Mouse (Mus musculus) CD4-positive helper T cell, adult 2 months (primary cell): Measurements from ENCODE around the gene Sept9.

Experiments used
- DNase-seq: peaks from one replicate; pipeline ENCODE4 v3.0.0-alpha.2; 2012; ENCODE audit warnings: low read depth, missing footprints, low spot score

The Sept9 gene

GRCm38 (mm10) chr11:117218498-117218897 lies 19.0 kb downstream of the Sept9 start:
- DNase-seq = no peak

DNA sequence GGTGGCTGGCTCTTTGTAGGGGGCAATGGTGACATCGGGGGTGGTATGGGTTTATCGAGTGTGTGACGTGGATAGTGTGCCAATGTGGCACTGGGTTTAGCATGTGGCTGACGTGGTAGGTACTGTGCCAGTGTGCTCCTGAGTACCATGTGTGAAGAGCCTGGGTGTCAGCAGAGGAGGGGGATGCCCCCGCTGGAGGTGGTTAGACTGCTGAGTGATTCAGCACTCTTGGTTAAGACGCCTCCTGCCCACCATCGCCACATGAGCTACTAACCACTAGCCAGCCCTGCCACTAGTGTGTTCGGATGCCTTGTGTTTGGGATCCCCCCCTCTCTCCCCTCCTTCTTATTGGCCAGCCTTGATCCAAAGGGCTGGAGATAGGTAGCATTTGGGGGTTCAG lies 21.3 kb downstream of the Sept9 start:
- peak; percentile 25 for DNase-seq

DNA sequence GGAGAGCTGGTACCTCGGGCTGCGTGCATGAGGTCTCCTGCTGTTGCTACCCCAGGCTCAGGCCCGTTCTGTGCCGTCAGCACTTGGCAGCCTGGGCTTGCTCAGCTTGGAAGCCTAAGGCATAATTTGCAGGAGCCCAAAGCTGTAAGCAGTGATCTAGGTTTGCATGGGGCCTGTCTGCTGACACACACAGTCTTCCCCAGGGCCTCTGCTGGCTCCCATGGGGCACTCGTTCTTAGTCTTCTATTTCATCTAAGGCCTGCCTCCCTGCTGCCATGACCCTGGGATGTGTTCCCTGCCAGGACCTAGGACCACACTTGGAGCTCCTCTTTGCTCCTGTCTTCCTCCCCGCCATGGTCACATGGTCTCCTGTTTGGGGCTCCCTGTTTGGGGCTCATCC lies 21.7 kb downstream of the Sept9 start:
- no peak for DNase-seq

- no peak for DNase-seq
Measured at GRCm38 (mm10) chr11:117222899-117223298, 23.4 kb downstream of the Sept9 start.

GRCm38 (mm10) chr11:117224804-117225203 lies 25.3 kb downstream of the Sept9 start:
- no peak for DNase-seq

GRCm38 (mm10) chr11:117225531-117226213 lies 26.2 kb downstream of the Sept9 start:
- DNase-seq = no peak

DNA sequence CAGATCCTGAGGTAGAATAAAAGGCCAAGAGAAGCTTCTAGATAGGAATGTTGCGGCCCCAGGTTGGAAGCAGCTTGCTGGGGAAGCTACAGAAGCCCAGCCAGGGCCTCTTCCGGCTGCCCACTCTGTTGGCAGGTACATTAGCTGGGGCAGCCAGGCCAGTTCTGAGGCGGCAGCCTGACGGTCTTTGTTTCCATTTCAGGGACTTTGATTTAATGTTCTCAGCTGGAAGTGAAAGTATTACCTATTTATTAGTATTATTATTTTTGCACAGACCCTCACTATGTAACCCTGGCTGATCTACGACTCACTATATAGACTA lies 26.7 kb downstream of the Sept9 start:
- DNase-seq = no peak

DNA sequence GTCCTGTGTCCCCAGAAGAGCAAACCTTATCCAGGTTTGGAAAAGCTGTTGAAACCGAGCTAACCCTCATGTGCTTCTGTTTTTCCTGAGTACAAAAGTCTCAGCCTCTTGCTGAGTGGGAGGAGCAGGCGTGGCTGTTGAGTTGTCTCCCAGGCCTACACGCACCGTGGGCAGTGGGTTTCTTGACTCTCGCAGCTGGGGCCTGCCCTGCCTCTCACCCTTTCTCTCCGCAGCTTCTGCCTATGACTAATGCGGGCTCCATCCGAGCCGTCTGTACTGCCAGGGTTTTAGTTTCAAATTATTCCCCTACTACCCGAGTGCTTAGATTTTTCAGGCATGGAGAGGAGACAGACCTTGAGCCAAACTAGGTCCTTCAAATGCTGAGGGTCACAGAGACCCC lies 28.7 kb downstream of the Sept9 start:
- DNase-seq = no peak

GRCm38 (mm10) chr11:117231551-117231950 lies 32.1 kb downstream of the Sept9 start:
- DNase-seq = no peak

DNA sequence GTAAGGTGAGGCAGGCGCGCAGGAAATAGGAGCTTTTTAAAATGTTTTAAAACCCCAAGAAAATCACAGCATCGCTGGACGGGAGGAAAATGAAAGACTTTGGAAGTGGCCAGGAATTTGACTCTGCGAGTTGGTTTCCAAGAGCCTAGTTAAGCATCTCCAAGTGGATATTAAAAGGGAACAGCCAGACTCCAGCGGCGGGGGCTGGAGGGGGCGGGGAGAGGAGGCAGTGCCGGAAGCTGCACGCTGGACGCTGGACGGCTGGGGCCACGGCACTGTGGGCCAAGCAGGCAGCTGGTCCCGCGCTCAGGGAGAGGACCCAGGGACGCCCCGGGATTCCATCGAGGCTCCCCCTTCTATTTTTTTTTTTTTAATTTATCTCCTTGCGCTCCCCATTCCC lies 32.6 kb downstream of the Sept9 start:
- DNase-seq = no peak

DNA sequence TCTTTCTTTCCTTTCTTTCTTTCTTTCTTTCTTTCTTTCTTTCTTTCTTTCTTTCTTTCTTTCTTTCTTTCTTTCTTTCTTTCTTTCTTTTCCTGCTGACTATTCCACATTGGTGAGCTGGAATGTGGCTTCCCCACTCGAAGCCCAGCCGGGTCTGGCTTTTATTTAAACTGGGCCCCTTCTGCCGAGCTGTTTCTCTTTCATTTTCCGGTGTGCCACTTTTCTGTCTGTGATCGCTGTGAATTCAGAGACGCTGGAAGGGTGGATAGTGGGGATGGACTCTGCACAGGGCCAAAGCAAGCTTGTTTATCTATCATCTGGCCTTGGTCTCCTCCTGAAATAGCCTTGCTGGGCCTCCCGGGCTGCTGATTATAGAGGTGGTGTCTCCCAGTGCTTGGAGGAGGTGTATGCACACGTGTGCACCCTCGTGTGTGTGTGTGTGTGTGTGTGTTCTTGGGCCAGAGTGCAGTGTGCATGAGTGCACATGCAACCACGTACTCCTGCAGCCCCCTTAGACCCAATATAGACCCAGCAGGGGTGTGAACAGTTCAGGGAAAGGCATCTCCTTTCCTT lies 33.5 kb downstream of the Sept9 start:
- DNase-seq = no peak

DNA sequence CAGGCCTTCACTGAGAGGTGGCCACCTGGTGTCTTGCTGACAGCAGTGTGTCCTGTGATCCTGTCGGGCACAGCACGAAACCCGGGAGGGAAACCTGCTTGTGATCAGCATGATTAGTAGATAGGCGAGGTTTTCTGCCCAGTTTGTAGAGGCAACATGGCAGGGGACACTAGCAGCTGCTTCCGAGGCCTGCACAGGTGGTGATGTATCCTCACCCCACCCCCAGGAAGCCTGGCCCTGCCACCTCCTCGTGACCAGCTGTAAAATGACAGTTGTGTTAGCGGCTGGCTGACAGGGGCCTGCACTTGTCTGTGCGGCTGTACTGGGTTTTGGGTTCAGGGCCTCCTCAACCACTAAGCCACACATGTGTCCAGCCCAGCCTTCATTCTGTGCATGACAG lies 34.4 kb downstream of the Sept9 start:
- no peak for DNase-seq

DNA sequence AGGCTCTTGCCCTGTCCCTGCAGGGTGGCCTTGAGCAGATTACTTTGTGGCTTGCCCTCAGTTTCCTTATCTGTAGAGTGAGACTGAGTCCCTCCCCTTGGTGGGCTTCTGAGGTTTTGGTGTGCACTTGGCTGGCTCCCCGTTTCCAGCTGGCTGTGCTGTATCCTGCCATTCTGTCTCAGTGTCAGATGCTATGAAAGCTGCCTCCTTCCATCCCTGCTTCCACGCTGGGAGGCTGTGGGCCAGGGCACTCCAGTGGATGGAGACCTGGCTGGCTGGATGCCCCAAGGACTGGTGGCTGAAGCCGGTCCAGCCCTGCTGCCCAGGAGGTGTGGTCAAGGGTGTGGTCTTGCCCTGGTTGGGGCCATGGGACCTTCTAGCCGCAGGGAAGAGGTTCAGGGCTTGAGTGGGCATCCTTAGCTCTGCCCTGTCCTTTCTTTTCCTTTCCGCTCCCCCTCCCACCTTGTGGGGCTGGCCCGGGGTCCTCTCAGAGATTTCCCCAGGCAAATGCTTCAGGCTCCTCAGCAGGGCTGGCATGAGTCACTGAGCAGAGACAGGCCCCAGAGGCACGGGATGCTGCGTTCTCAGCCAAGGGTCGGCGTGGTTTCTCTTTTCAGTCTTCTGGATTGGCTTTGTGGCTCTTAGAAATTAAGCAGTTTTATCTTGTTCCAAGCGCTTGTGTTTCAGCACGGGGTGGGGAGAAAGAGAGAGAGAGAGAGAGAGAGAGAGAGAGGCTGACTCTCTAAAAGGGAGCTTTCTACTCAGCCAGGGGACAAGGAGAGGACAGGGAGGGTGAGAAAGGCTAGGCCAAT lies 35.8 kb downstream of the Sept9 start:
- DNase-seq = no peak

DNA sequence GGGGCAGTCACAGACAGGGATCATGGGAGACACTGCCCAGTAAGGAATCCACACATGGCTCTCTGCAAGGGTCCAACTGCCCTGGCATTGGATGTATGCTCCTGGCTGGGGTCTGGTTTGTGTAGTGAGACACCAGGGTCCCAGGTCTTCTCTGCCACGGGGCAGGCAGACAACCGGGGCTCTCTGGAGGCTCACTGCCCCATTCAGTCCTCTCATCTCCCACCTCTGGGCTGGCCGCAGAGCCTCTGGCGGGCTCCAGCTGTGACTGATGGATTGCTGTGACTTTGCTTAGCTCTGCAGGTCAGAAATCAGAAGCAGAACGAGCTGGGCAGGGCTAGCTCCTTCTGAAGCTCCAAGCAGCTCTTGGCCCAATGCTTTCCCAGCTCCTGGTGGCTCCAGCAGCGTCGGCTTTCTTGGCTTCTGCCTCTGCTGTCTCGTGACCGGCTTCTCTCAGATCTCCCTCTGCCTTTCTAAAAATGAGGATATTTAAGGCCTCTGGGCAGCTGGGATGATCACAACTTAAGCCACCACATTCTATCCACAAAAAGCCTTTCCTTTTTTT lies 36.5 kb downstream of the Sept9 start:
- DNase-seq = no peak

DNA sequence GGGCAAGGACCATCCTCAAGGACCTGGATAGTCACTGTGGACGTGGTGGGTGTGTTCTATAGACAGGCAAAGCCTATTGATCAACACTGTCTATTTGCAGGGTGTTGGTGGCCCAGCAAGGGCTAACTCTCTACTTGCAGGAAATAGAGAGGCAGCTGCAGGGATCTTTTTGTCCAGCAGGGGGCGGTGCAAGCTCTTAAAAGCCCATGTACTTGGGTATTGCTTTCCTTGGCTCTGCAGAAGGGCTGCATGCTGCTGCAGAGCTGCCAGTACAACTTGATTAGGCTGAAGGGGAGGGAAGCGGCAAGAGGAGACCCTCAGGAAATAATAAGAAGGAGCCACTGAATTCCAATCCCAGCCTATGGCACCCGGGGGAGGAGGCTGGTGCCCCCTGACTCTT lies 38.7 kb downstream of the Sept9 start:
- peak; percentile 89 for DNase-seq

- peak; percentile 43 for DNase-seq
Measured at GRCm38 (mm10) chr11:117239617-117240016, 40.2 kb downstream of the Sept9 start.

DNA sequence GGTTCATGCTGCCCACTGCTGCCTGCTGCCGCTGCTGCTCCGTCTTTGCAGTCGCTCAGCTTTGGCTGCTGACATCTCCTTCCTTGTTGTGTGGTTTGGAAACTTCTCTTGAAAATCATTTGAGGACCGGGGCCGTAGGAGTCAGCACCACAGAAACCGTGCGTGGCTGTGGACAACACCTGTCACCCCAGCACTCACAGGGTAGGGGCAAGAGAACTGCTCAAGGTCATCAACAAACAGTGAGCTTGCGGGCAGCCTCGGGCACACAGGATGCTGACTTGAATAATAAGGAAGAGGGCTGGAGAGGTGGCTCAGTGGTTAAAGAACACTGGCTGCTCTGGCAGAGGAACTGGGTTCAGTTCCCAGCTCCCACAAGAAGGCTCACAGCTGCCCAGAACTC lies 40.9 kb downstream of the Sept9 start:
- peak; percentile 54 for DNase-seq

- peak; percentile 62 for DNase-seq
Measured at GRCm38 (mm10) chr11:117240861-117241738, 41.6 kb downstream of the Sept9 start.

DNA sequence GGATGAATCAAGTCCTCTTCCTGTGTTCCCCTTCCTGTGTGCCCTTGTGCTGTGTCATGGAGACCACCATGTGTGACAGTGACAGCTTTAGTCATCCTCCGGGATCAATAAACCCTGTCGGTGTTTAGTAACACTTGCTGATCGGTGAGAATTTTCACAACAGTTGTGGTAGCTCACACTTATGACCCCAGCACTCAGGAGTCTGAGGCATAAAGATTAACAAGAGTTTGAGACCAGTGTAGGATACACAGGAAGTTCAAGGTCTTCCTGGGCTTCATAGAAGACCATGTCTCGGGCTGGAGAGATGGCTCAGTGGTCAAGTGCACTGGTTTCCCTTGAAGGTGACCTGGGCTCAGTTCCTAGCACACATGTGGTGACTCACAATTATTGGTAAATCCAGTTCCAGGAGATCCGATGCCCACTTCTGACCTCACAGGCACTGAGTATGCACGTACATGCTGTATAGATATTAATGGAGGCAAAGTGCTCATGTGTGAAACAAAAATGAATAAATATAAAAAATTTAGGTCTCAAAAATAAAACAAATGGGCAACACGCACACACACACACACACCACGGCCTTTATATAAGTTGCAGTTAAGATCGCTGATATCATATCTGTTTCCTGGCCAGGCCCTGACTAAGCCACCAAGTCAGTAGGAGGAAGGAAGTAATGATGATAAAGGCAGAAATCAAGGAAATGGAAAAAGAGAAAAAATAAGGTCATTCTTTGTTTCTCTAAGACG lies 43.1 kb downstream of the Sept9 start:
- DNase-seq = peak; percentile 79

DNA sequence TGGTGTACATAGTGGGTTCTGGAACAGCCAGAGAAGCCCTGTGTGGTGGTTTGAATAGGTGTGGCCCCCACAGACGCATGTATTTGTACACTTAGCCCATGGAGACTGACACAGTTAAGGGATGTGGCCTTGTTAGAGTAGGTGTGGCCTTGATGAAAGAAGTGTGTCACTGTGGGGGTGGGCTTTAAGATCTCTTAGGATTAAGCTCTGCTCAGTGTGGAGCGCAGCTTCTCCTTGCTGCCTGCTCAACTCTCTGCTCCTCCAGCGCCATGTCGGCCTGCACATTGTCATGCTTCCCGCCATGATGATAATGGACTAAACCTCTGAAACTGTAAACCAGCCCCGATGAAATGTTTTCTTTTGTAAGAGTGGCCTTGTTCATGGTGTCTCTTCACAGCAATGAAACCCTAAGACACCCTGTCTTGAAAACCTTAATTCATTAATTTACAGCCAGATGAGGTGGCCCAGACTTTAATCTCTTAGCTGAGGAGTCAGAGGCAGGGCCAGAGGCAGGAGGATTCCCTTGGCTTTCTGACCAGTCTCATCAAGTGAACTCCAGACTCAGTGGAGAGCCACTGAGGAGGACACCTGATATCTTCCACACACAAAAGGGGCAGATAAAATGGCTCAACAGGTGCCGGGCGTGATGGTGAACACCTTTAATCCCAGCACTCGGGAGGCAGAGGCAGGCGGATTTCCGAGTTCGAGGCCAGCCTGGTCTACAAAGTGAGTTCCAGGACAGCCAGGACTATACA lies 44.3 kb downstream of the Sept9 start:
- DNase-seq = peak; percentile 56
